In genomic region chr5:120635633-120636032, GRCm38 (mm10) we compare ENCODE assay signal across 22 mouse cellular contexts. TPM values are rescaled to one million over a fixed set of nuclear protein-coding genes. Genes with fewer than 3 reads are reported as not detected.
"Had no signal": no experiment of that assay in that cellular context is flagged by ENCODE, and none has a peak within 500 bp of the region (broad histone marks: within the 10 kb centered on the region; RNA-seq: fewer than 3 reads in every experiment).

No protein-coding gene starts in this region.

- ATAC-seq: liver, postnatal 0 days; lung, postnatal 0 days; midbrain, embryonic 13.5 days; midbrain, embryonic 15.5 days had no signal

- DNase-seq: liver, postnatal 0 days; lung, adult 2 months; lung, postnatal 14 days; lung, postnatal 36 days; right cerebral cortex, postnatal 14 days; thymus, adult 2 months; thymus, postnatal 25 days; thymus, postnatal 4 days had no signal

- H3K4me1 ChIP-seq: lung, embryonic 15.5 days; neural tube, embryonic 12.5 days; stomach, embryonic 15.5 days had no signal

- H3K27ac ChIP-seq: lung, embryonic 15.5 days; macrophage; midbrain, embryonic 13.5 days; midbrain, embryonic 15.5 days; neural tube, embryonic 12.5 days; stomach, embryonic 15.5 days; stomach, postnatal 0 days had no signal

- H3K4me3 ChIP-seq: lung, embryonic 15.5 days; midbrain, embryonic 13.5 days; midbrain, embryonic 15.5 days; neural tube, embryonic 12.5 days; stomach, embryonic 15.5 days had no signal

RNA-seq across cellular contexts. Expression of gene Cfap73, which starts 1.6 kb away (rescaled TPM):
- total RNA-seq: megakaryocyte progenitor cell, adult 5-6 weeks; monocyte, adult 5-6 weeks; neutrophil, adult 5-6 weeks had no signal
- polyA plus RNA-seq: liver, postnatal 0 days; macrophage; midbrain, embryonic 11.5 days; midbrain, embryonic 13.5 days; neural tube, embryonic 12.5 days; spleen, adult 2 months; stomach, embryonic 15.5 days; urinary bladder, adult 2 months had no signal

RNA-seq across cellular contexts. Expression of gene Rasal1, which starts 13.0 kb away (rescaled TPM):
- polyA plus RNA-seq: lung, postnatal 0 days; macrophage; midbrain, embryonic 11.5 days had no signal
